In the genomic region with DNA sequence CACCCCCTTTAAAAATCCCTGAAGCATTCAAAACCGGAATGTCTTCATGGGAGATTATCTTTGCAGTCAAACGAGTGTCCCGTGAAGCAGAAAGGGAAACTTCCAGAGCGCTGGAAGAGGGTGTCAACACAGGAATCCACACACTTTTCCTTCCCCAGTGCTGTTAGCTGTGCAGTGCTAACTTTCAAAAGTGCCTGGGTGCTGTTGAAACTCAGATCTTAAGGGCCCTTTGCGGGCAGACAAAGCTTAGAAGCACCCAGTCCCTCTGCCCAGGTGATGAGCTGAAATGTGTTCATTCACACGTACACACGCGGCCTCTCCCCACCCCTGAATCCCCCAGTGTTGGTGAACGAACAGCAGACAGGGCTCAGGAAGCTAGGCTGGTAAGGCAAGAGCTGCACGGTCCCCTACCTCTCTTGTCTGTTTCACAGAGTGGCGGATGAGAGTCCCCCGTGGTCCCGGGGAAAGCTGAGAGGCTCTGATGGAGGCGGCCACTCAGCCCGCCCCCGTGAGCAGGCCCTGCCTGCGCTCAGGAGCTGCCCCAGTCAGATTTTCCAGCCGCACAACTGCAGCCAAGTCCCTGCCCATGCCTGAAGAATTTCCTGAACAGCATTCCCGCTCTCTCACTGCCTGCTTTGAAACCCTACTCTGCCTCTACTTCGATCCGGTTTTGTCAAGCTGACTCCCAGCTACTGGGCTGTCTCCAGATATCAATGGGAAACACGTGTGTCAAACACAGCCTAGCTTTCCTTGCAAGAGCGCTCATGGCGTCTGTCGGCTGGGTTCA, we compare ENCODE assay signal across 8 mouse cellular contexts.
DNase-seq lines count a peak whose midpoint lies in the region; ATAC-seq lines count a peak whose summit lies in the region.

No protein-coding gene starts in this region.

- H3K27me3 ChIP-seq in lung, embryonic 15.5 days, result no peaks in the 10 kb centered on the region

- peak overlapping the region; percentile 88 for H3K27ac ChIP-seq in lung, embryonic 15.5 days

- H3K4me1 ChIP-seq in lung, embryonic 15.5 days, result 0 out of 2 replicates have a peak, but pooled peaks cover 11% of the 10 kb centered on the region

- peak overlapping the region; percentile 43 for H3K4me3 ChIP-seq in lung, embryonic 15.5 days

- no peaks in the 10 kb centered on the region for H3K9me3 ChIP-seq in lung, embryonic 15.5 days

- peak overlapping the region; percentile 43 for H3K9ac ChIP-seq in lung, embryonic 15.5 days

- WGBS in lung, embryonic 15.5 days, result 2% methylated on average over 25 of the region's 25 CpGs

- peak overlapping the region; percentile 81 for H3K4me2 ChIP-seq in lung, embryonic 15.5 days

- no peaks in the 10 kb centered on the region for H3K36me3 ChIP-seq in lung, embryonic 15.5 days

- DNase-seq in 3134 (ENCODE audit: extremely low read depth, insufficient read length, low spot score), result peak; percentile 86
- DNase-seq in adrenal gland, postnatal 36 days, result peak; percentile 41 to 60
- peak; percentile 88 for DNase-seq in forelimb bud, embryonic 11.5 days (ENCODE audit: low read depth, low spot score)
- peak; percentile 80 for DNase-seq in heart, postnatal 4 days
- peak; percentile 4 for DNase-seq in layer of hippocampus, adult 9-11 months
- DNase-seq in retina, postnatal 1 day, result peak; percentile 53
- no peak for DNase-seq in c-Kit-positive CD71-positive TER-119-positive erythroid progenitor cells, embryonic 14.5 days (ENCODE audit: low spot score)

- peak; percentile 92 for ATAC-seq in lung, embryonic 15.5 days (ENCODE audit: borderline replicate concordance, extremely low read depth, low FRiP score, low TSS enrichment)
